Mouse (Mus musculus) NIH3T3 (cell line): ENCODE data around the gene Rpl11.

Experiments used
- DNase-seq: peaks from one replicate; pipeline ENCODE4 v3.0.0-alpha.2; 2012; ENCODE audit warnings: low read depth

Gene Rpl11

GRCm38 (mm10) chr4:136070592-136070991, 17.4 kb upstream of the Rpl11 start:
- no peak for DNase-seq

GRCm38 (mm10) chr4:136069954-136070353, 16.7 kb upstream of the Rpl11 start:
- peak; percentile 92 for DNase-seq

- DNase-seq = no peak
Observed at GRCm38 (mm10) chr4:136069313-136069712, 16.1 kb upstream of the Rpl11 start.

GRCm38 (mm10) chr4:136063143-136063542, 9.9 kb upstream of the Rpl11 start:
- no peak for DNase-seq

- peak; percentile 39 for DNase-seq
Observed at GRCm38 (mm10) chr4:136059800-136060488, 6.7 kb upstream of the Rpl11 start.

- peak; percentile 67 for DNase-seq
Observed at GRCm38 (mm10) chr4:136057916-136058315, 4.7 kb upstream of the Rpl11 start.

GRCm38 (mm10) chr4:136056030-136056429, 2.8 kb upstream of the Rpl11 start:
- DNase-seq = peak; percentile 28

GRCm38 (mm10) chr4:136053843-136054242, 615 bp upstream of the Rpl11 start:
- DNase-seq = no peak

GRCm38 (mm10) chr4:136052534-136053246, 538 bp downstream of the Rpl11 start:
- no peak for DNase-seq

GRCm38 (mm10) chr4:136052060-136052459, 1.2 kb downstream of the Rpl11 start:
- DNase-seq = peak; percentile 34

GRCm38 (mm10) chr4:136050226-136050625, 3.0 kb downstream of the Rpl11 start:
- no peak for DNase-seq

GRCm38 (mm10) chr4:136048291-136049032, 4.8 kb downstream of the Rpl11 start:
- DNase-seq = no peak

GRCm38 (mm10) chr4:136047626-136048025, 5.6 kb downstream of the Rpl11 start:
- peak; percentile 20 for DNase-seq

GRCm38 (mm10) chr4:136046888-136047287, 6.3 kb downstream of the Rpl11 start:
- DNase-seq = no peak

- DNase-seq = no peak
Observed at GRCm38 (mm10) chr4:136045091-136045490, 8.1 kb downstream of the Rpl11 start.

- DNase-seq = no peak
Observed at GRCm38 (mm10) chr4:136043784-136044400, 9.3 kb downstream of the Rpl11 start.

GRCm38 (mm10) chr4:136035078-136035477, 18.1 kb downstream of the Rpl11 start:
- DNase-seq = no peak

GRCm38 (mm10) chr4:136033231-136033630, 20.0 kb downstream of the Rpl11 start:
- no peak for DNase-seq

- peak; percentile 53 for DNase-seq
Observed at GRCm38 (mm10) chr4:136030968-136031909, 22.0 kb downstream of the Rpl11 start.

- peak; percentile 12 for DNase-seq
Observed at GRCm38 (mm10) chr4:136028689-136029088, 24.5 kb downstream of the Rpl11 start.

- no peak for DNase-seq
Observed at GRCm38 (mm10) chr4:136028132-136028564, 25.1 kb downstream of the Rpl11 start.
